Mouse (Mus musculus) olfactory bulb, adult 2 months (tissue): Measurements from ENCODE around the gene Elavl1.

Experiments
- CTCF ChIP-seq: fragments of 200-500 bp; IDR thresholded peaks from 2 replicates; pipeline ENCODE4 v1.5.1; 2012; ENCODE audit warnings: low read depth, mild to moderate bottlenecking, low read length, moderate library complexity; ENCODE audit not compliant: insufficient read depth
- POLR2A ChIP-seq: fragments of 200-500 bp; IDR thresholded peaks from 2 replicates; pipeline ENCODE4 v1.6.1; 2012; ENCODE audit warnings: mild to moderate bottlenecking, low read depth, low read length, moderate library complexity; ENCODE audit not compliant: insufficient read depth

DNA sequence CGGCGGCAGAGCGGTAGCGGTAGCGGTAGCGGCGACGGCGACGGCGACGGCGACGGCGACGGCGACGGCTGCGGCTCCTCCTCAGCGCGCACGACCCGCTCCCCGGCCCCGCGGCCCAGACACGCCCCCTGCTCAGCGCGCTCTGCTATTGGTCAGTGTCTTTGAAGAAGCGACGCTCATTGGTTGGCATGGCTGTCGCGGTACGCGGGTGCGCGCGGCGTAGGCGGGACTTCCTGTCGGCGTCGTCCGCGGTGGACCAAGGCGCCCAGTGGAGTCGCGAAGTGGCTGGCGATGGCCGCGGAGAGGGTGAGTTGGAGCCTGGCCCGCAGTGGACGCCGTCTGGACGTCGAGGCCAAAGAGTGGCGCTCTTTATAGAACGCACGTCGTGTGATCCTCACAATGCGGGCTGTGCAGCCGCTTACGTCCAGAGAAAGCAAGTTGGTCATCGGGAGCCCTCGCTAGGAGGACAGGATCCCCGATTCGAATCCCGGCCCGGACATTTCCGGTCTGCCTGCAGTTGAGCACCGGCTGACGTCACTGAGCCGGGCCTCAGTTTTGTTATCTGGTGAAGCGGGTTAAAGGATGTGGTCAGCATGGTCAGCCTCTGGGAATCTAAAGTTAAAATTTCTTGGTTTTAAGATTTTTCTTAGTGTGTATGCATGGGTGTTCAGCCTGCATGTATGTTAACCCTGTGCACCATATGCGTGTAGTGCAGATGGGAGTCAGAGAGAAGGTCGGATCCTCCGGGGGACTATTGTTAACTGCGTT is at the start of gene Elavl1, which contains the start of gene Ccl25:
- no peak for TF ChIP-seq CTCF
- TF ChIP-seq POLR2A = peak; percentile 69
